Mouse (Mus musculus): Measurements from ENCODE around the gene Foxo1. TPM values are rescaled to one million over a fixed set of nuclear protein-coding genes. Genes with fewer than 3 reads are reported as not detected.
A peak's percentile ranks its signal among the peaks of the same experiment; 100 is the strongest.

Gene Foxo1
- polyA plus RNA-seq, 1 experiment from 2014 or later = 2.8 TPM

DNA sequence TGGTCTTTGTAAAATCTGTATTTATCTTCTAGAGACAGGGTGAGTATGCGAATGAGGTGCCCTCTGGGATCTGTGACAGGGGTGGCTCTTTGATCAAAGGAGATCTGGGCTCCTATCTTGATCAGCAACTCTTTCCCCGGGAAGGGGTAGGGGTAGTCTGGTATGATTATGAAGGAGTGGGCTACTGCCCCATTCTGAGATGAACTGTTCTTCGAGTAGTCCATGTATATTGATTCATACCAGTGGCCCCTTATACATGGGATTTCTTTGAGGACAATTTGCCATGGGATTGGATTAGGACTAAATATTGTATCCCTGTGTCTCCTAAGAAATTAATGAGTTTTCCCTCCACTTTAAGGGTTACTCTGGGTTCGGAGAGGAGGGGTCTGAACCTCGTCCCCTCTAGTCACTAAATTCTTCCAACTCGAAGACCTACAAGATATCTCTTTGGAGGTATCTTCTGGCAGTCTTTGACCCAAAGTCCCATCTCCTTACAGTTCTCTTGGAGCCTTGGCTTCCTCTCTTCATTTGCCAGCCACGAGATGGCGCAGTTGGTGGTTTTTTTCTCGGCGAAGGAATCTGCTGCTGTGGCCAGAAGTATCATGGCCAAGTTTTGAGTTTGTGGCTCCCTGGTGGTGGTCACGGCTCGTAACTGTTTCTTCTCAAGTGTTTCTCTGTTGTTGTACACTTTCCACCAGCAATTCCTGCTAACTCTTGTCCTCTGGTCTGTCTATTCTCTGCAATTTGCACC is 24.7 kb upstream of the Foxo1 start:
- no peak for ATAC-seq

DNA sequence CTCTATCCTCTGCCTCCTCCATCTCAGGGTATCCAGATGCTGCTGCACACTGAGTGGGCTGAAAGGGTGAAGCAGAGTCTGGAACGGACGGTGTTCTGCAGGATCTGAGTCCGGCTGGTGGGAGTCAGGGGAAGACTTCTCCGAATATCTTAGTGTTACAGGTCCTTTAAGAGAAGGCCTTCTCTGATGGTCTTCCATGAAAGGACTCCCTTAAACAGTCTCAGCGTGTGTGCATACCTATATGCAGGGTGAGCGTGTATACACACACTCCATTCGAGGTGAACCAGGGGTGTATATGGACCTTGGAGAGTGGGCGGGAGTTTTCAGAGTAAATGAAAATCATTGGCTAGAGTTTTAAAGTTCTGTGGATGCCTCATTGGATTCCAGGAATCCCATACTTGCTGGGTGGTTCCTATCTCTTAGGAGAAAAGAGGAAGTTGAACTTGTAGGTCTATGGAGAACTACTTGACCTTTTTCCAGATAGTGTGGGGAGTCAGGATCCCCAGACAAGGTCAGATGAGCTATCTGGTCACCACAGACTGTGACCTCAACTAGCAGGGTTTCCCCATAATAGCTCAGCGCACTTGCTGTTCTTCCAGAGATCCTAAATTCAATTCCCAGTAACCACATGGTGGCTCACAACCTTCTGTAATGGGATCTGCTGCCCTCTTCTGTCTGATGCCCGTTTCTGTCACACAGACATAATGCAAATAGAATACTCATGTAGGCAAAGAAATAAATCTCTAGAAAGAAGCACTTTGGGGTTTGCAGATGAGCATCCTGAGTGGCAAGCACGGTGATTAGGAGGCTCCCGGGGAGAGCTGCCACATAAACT is 21.9 kb upstream of the Foxo1 start:
- no peak overlapping the region for H3K4me3 ChIP-seq (ENCODE audit: low read depth, low read length)
- no peak overlapping the region for H3K9ac ChIP-seq (ENCODE audit: low read length)
- H3K4me2 ChIP-seq (ENCODE audit: low read length) = no peak overlapping the region
- H3K27me3 ChIP-seq (replicated peaks; ENCODE audit: control insufficient read depth, insufficient read depth, low read length) = no peaks in the 10 kb centered on the region
- no peak overlapping the region for H3K27ac ChIP-seq (ENCODE audit: low read depth, low read length)
- DNase-seq (ENCODE audit: low spot score) (no peak), ATAC-seq (no peak)
- no peaks in the 10 kb centered on the region for H3K36me3 ChIP-seq (ENCODE audit: control insufficient read depth, insufficient read depth, low read length)
- WGBS = 83% methylated on average over 12 of the region's 12 CpGs
- H3K9me3 ChIP-seq (replicated peaks; ENCODE audit: control insufficient read depth, low read length) = no peaks in the 10 kb centered on the region
- H3K4me1 ChIP-seq (ENCODE audit: control insufficient read depth, insufficient read depth, low read length) = no peaks in the 10 kb centered on the region

More for the DNA sequence above, 24.7 kb upstream of the Foxo1 start:
- whole genome bisulfite sequencing = 47% methylated on average over 12 of the region's 12 CpGs
- no peaks in the 10 kb centered on the region for H3K27me3 ChIP-seq (replicated peaks; ENCODE audit: control insufficient read depth, insufficient read depth, low read length)
- no peaks in the 10 kb centered on the region for H3K4me1 ChIP-seq (ENCODE audit: control insufficient read depth, insufficient read depth, low read length)
- H3K27ac ChIP-seq (ENCODE audit: low read depth, low read length) = no peak overlapping the region
- no peaks in the 10 kb centered on the region for H3K36me3 ChIP-seq (ENCODE audit: control insufficient read depth, insufficient read depth, low read length)
- no peak overlapping the region for H3K4me3 ChIP-seq (ENCODE audit: low read depth, low read length)
- no peak overlapping the region for H3K9ac ChIP-seq (ENCODE audit: low read length)
- H3K9me3 ChIP-seq (replicated peaks; ENCODE audit: control insufficient read depth, low read length) = no peaks in the 10 kb centered on the region
- DNase-seq (ENCODE audit: low spot score) = peak; percentile 50
- no peak overlapping the region for H3K4me2 ChIP-seq (ENCODE audit: low read length)

DNA sequence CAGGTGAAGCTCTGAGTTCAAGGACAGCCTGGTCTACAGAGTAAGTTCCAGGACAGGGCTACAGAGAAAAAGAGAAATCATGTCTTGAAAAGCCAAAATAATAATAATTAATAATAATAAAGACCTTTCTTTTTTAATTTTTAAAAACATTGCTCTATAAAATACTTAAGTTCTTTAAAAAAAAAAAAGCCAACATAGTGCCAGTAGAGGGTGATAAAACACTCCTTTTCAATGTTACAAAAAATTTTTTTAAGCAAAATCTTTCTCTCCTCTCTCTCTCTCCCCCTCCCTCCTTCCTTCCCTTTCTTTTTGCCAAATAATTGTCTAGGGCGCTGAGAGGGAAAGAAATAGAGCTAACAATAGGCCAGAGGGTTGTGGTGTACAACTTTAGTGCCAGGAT is 17.0 kb upstream of the Foxo1 start:
- Histone ChIP-seq H3K27ac (ENCODE audit: low read depth, low read length) (no peak overlapping the region), H3K27me3 (replicated peaks; ENCODE audit: control insufficient read depth, insufficient read depth, low read length) (no peaks in the 10 kb centered on the region), H3K4me3 (ENCODE audit: low read depth, low read length) (no peak overlapping the region), H3K4me2 (ENCODE audit: low read length) (no peak overlapping the region), H3K4me1 (ENCODE audit: control insufficient read depth, insufficient read depth, low read length) (no peaks in the 10 kb centered on the region), H3K9ac (ENCODE audit: low read length) (no peak overlapping the region), H3K36me3 (ENCODE audit: control insufficient read depth, insufficient read depth, low read length) (no peaks in the 10 kb centered on the region), H3K9me3 (replicated peaks; ENCODE audit: control insufficient read depth, low read length) (no peaks in the 10 kb centered on the region)
- ATAC-seq (no peak), DNase-seq (ENCODE audit: low spot score) (no peak)
- 33% methylated on average over 1 of the region's 1 CpGs for whole genome bisulfite sequencing

DNA sequence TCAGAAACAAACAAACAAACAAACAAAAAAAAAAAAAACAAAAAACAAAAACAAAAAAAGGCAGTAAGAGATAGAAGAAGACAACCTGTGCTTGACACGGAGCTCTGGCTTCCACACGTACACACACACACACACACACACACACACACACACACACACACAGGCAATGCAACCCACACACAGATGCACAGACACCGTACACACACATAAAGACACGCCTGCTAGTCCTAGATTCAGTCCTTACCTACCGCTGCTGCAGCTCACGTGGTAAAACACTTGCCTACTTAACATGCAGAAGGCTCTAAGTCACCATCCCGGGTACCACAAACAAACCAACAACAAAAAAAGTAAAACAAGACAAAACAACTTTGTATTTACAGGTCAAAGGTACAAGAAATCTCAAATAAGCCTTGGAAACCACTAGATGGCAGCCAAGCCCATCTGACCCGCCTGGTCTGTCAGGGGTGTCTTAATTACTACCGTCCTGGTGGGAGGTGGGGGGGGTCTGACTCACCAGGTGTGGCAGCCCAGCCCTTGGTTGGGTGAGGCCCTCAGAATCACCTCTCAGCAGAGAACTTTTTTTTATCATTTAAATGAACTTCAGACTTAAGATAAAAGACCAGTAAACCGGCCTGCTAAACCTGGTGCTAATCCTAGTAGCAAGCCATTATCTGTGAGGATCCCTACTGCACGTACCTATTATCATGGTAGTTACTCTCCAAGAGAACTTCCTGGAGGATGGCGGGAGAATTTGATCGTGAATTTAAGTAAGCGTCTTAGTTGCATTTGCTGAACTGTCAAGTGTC is 14.3 kb upstream of the Foxo1 start:
- Histone ChIP-seq H3K27me3 (replicated peaks; ENCODE audit: control insufficient read depth, insufficient read depth, low read length) (no peaks in the 10 kb centered on the region), H3K9ac (ENCODE audit: low read length) (no peak overlapping the region), H3K27ac (ENCODE audit: low read depth, low read length) (no peak overlapping the region), H3K36me3 (ENCODE audit: control insufficient read depth, insufficient read depth, low read length) (no peaks in the 10 kb centered on the region), H3K4me3 (ENCODE audit: low read depth, low read length) (no peak overlapping the region), H3K4me2 (ENCODE audit: low read length) (no peak overlapping the region), H3K9me3 (replicated peaks; ENCODE audit: control insufficient read depth, low read length) (no peaks in the 10 kb centered on the region), H3K4me1 (ENCODE audit: control insufficient read depth, insufficient read depth, low read length) (no peaks in the 10 kb centered on the region)
- 17% methylated on average over 14 of the region's 14 CpGs for WGBS
- DNase-seq (ENCODE audit: low spot score) (peak; percentile 52), ATAC-seq (no peak)

DNA sequence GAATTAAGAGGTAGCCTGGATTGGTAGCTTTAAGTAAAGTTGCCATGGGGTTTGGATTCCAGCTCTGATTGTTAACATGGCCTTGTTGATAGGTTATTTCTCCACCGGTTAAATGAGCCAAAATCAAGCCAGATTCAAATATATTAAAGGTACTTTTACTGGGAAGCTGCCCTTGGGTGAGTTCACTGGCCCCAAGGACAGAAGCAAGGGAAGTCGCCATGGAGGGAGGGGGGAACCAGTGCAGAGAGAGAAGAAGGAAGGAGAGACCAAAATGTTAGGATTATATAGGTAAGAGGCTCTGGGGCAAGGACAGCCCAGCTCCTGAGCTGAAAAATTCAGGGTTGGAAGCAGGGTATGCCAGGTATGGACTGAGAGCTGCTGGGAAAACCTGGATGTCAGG is 13.6 kb upstream of the Foxo1 start:
- WGBS = 7% methylated on average over 2 of the region's 2 CpGs
- Histone ChIP-seq H3K27me3 (replicated peaks; ENCODE audit: control insufficient read depth, insufficient read depth, low read length) (0 out of 2 replicates have a peak, but pooled peaks cover 3% of the 10 kb centered on the region), H3K9me3 (replicated peaks; ENCODE audit: control insufficient read depth, low read length) (no peaks in the 10 kb centered on the region), H3K4me3 (ENCODE audit: low read depth, low read length) (no peak overlapping the region), H3K36me3 (ENCODE audit: control insufficient read depth, insufficient read depth, low read length) (no peaks in the 10 kb centered on the region), H3K27ac (ENCODE audit: low read depth, low read length) (no peak overlapping the region), H3K4me1 (ENCODE audit: control insufficient read depth, insufficient read depth, low read length) (no peaks in the 10 kb centered on the region), H3K9ac (ENCODE audit: low read length) (no peak overlapping the region), H3K4me2 (ENCODE audit: low read length) (no peak overlapping the region)
- DNase-seq (ENCODE audit: low spot score) = no peak
- no peak for ATAC-seq

DNA sequence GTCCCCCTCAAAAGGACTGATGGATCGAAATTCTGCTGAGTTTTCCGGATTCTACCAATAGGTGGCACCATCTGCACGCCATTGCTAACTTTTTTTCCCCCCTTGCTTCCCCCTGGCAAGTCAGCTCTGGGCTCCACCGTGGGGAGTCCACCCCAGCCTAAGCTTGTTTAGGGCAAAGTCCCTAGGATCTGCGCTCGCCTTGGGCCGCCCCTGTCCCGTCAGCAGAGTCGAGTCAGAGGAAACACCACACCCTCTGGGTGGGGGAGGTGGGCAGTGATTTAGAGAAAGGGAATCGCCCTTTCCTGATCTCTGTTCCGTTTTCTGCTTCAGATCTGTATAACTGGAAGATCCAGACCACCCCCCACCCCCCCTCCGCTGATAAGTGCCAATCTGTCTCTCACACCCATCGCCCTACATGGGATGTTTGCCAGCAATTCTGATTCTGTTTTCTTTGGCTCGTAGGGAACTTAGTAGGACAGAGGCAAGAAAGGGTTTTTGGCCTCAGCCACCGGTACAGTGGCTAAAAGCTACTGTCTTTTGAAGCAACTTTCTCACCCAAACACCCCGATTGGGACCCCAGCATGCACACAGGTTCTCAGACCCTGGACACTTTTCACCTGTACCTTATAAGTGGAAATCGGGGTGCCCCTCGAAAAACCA is 10.2 kb upstream of the Foxo1 start:
- H3K9ac ChIP-seq (ENCODE audit: low read length) = no peak overlapping the region
- H3K36me3 ChIP-seq (ENCODE audit: control insufficient read depth, insufficient read depth, low read length) = no peaks in the 10 kb centered on the region
- H3K27me3 ChIP-seq (replicated peaks; ENCODE audit: control insufficient read depth, insufficient read depth, low read length) = 0 out of 2 replicates have a peak, but pooled peaks cover 3% of the 10 kb centered on the region
- 14% methylated on average over 18 of the region's 18 CpGs for WGBS
- peak overlapping the region; percentile 37 for H3K4me2 ChIP-seq (ENCODE audit: low read length)
- peak; percentile 75 for DNase-seq (ENCODE audit: low spot score)
- H3K4me3 ChIP-seq (ENCODE audit: low read depth, low read length) = 0 out of 2 replicates have a peak overlapping the region, but pooled peaks have one; percentile 3
- H3K27ac ChIP-seq (ENCODE audit: low read depth, low read length) = no peak overlapping the region
- H3K4me1 ChIP-seq (ENCODE audit: control insufficient read depth, insufficient read depth, low read length) = no peaks in the 10 kb centered on the region
- ATAC-seq = peak; percentile 76; the same call in 1 of the 2 replicates
- H3K9me3 ChIP-seq (replicated peaks; ENCODE audit: control insufficient read depth, low read length) = no peaks in the 10 kb centered on the region

DNA sequence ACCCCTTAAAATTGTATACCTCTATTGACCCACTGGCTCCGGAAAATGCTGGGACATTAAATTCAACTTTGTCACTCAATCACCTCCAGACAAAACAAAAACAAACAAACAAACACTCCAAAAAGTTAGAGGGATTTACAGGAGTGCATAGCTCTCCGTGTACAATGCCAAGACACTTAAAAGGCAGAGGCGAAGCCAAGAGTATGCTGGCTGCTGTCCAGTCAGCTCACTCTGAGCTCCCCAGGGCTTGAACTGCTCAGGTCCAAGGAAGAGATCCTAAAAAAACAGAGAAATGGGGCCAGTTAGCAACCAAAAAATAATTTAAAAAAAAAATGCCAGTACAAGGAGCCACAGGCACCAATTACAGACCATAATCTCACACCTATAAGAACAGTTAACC is 9.6 kb upstream of the Foxo1 start:
- H3K4me1 ChIP-seq (ENCODE audit: control insufficient read depth, insufficient read depth, low read length) = no peaks in the 10 kb centered on the region
- no peak overlapping the region for H3K9ac ChIP-seq (ENCODE audit: low read length)
- H3K4me2 ChIP-seq (ENCODE audit: low read length) = no peak overlapping the region
- H3K36me3 ChIP-seq (ENCODE audit: control insufficient read depth, insufficient read depth, low read length) = no peaks in the 10 kb centered on the region
- 19% methylated on average over 3 of the region's 3 CpGs for WGBS
- H3K27ac ChIP-seq (ENCODE audit: low read depth, low read length) = no peak overlapping the region
- DNase-seq (ENCODE audit: low spot score) (peak; percentile 55), ATAC-seq (no peak)
- 0 out of 2 replicates have a peak, but pooled peaks cover 3% of the 10 kb centered on the region for H3K27me3 ChIP-seq (replicated peaks; ENCODE audit: control insufficient read depth, insufficient read depth, low read length)
- H3K9me3 ChIP-seq (replicated peaks; ENCODE audit: control insufficient read depth, low read length) = no peaks in the 10 kb centered on the region
- H3K4me3 ChIP-seq (ENCODE audit: low read depth, low read length) = no peak overlapping the region

DNA sequence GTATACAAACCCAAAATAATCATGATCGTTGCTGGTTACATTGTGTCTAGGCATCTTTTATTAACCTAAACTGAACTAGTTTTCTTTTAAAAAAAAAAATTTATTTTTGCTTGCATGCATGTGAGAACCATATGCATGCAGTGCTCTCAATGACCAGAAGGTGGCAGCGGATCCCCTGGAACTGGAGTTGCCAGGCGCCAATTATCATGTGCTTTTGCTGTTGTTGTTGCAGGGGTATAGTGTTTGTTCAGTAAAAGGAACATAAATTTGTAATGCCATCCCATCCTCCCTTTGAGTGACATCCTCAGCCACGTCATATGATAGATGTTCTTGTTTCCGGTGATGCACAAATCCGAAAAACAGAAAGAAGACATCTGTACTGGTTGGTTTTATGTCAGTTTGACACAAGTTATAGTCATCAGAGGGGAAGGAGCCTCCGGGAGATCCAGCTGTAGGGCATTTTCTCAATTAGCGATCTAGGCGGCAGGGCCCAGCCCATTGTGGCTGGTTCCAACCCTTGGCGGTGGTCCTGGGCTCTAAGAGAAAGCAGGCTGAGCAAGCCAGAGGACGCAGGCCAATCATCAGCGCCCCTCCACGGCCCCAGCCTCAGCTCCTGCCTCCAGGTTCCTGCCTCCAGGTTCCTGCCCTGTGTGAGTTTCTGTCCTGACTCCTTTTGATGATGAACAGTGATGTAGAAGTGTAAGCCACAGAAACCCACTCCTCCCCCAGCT is 5.5 kb upstream of the Foxo1 start:
- Histone ChIP-seq H3K27me3 (replicated peaks; ENCODE audit: control insufficient read depth, insufficient read depth, low read length) (peaks cover 20% of the 10 kb centered on the region), H3K36me3 (ENCODE audit: control insufficient read depth, insufficient read depth, low read length) (no peaks in the 10 kb centered on the region), H3K27ac (ENCODE audit: low read depth, low read length) (no peak overlapping the region), H3K9me3 (replicated peaks; ENCODE audit: control insufficient read depth, low read length) (no peaks in the 10 kb centered on the region), H3K9ac (ENCODE audit: low read length) (no peak overlapping the region), H3K4me2 (ENCODE audit: low read length) (no peak overlapping the region), H3K4me1 (ENCODE audit: control insufficient read depth, insufficient read depth, low read length) (peaks cover 2% of the 10 kb centered on the region; the same call in 1 of the 2 replicates), H3K4me3 (ENCODE audit: low read depth, low read length) (no peak overlapping the region)
- peak; percentile 32; the same call in 1 of the 2 replicates for ATAC-seq
- 41% methylated on average over 13 of the region's 13 CpGs for WGBS
- peak; percentile 89 for DNase-seq (ENCODE audit: low spot score)
